Mouse (Mus musculus) stomach, postnatal 0 days (tissue): ENCODE results near the gene Pdss2. TPM values are rescaled to one million over a fixed set of nuclear protein-coding genes. Genes with fewer than 3 reads are reported as not detected.

ENCODE experiments used
- ATAC-seq: fragments of 200-750 bp; cut with Nextera tagmentation; 2 replicates; pipeline ENCODE4 v1.8.0; 2017; ENCODE audit not compliant: low FRiP score, low TSS enrichment
- DNase-seq: peaks from one replicate; pipeline ENCODE4 v3.0.0-alpha.2; 2016; ENCODE audit warnings: low spot score
- H3K27ac ChIP-seq: fragments of 300-500 bp; sonication (generic); replicated peaks from 2 replicates; pipeline ENCODE4 v1.5.1; 2014; ENCODE audit warnings: mild to moderate bottlenecking, control low read depth
- H3K27me3 ChIP-seq: fragments of 300-500 bp; sonication (generic); 2 replicates; pipeline ENCODE4 v1.6.1; 2014; ENCODE audit warnings: low read length; ENCODE audit not compliant: control insufficient read depth, insufficient read depth
- H3K36me3 ChIP-seq: fragments of 300-500 bp; sonication (generic); 2 replicates; pipeline ENCODE4 v1.6.1; 2014; ENCODE audit warnings: low read length, mixed read lengths; ENCODE audit not compliant: control insufficient read depth, insufficient read depth
- H3K4me1 ChIP-seq: fragments of 300-500 bp; sonication (generic); replicated peaks from 2 replicates; pipeline ENCODE4 v1.6.1; 2014; ENCODE audit warnings: antibody characterized with exemption; ENCODE audit not compliant: control insufficient read depth, insufficient read depth
- H3K4me2 ChIP-seq: fragments of 300-500 bp; sonication (generic); replicated peaks from 2 replicates; pipeline ENCODE4 v1.6.1; 2014; ENCODE audit warnings: low read depth, mild to moderate bottlenecking, control low read depth, moderate library complexity
- H3K4me3 ChIP-seq: fragments of 300-500 bp; sonication (generic); 2 replicates; pipeline ENCODE4 v1.5.1; 2014; ENCODE audit warnings: low read depth, low read length, control low read depth
- H3K9ac ChIP-seq: fragments of 300-500 bp; sonication (generic); 2 replicates; pipeline ENCODE4 v1.6.1; 2014; ENCODE audit warnings: mild to moderate bottlenecking, low read length, control low read depth, mixed read lengths
- H3K9me3 ChIP-seq: fragments of 300-500 bp; sonication (generic); 2 replicates; pipeline ENCODE4 v1.6.1; 2016; ENCODE audit warnings: low read length; ENCODE audit not compliant: control insufficient read depth
- CTCF ChIP-seq: IDR thresholded peaks from 2 replicates; pipeline ENCODE4 v1.5.1; 2016; ENCODE audit warnings: antibody characterized with exemption, low read depth, mild to moderate bottlenecking, moderate library complexity
- EP300 ChIP-seq: optimal IDR thresholded peaks from 2 replicates; pipeline ENCODE3; 2016; ENCODE audit warnings: antibody characterized with exemption
- WGBS: fragments of 180-500 bp; shearing (Covaris S2); extraction: QIAGEN DNeasy Blood & Tissue Kit; methylation state at CpG from one replicate; pipeline ENCODE4 v1.1.7; 2014; 5-methylcytosine and 5-hydroxymethylcytosine counted together
- polyA plus RNA-seq: library from polyadenylated mRNA; unstranded; fragments of >200 nt; fragmentation: Nextera tagmentation; extraction: Ambion mirVana; gene quantifications from 2 replicates; pipeline ENCODE4 v1.2.1, GENCODE M21; 2015

Pdss2 gene
- polyA plus RNA-seq, 1 experiment from 2014 or later = 6.2 TPM

- no peak overlapping the region for H3K4me3 ChIP-seq
- ATAC-seq (no peak), DNase-seq (no peak)
- H3K36me3 ChIP-seq = no peaks in the 10 kb centered on the region
- no peaks in the 10 kb centered on the region for H3K4me1 ChIP-seq
- peak overlapping the region; percentile 35 for H3K9ac ChIP-seq
- H3K4me2 ChIP-seq = no peak overlapping the region; the same call in 1 of the 2 replicates
- no peaks in the 10 kb centered on the region for H3K9me3 ChIP-seq
- TF ChIP-seq CTCF = no peak
- no peak for TF ChIP-seq EP300
- peak overlapping the region; percentile 59 for H3K27ac ChIP-seq
- 29% methylated on average over 9 of the region's 9 CpGs for WGBS
- no peaks in the 10 kb centered on the region for H3K27me3 ChIP-seq
Measured at GRCm38 (mm10) chr10:43483426-43483995, 262.2 kb downstream of the Pdss2 start.

GRCm38 (mm10) chr10:43485751-43486268, 264.5 kb downstream of the Pdss2 start:
- Histone ChIP-seq H3K4me1 (no peaks in the 10 kb centered on the region), H3K36me3 (no peaks in the 10 kb centered on the region), H3K9me3 (no peaks in the 10 kb centered on the region), H3K27me3 (no peaks in the 10 kb centered on the region), H3K4me2 (no peak overlapping the region), H3K27ac (no peak overlapping the region), H3K9ac (no peak overlapping the region), H3K4me3 (no peak overlapping the region)
- ATAC-seq (no peak), DNase-seq (no peak)
- no peak for TF ChIP-seq EP300
- no peak for TF ChIP-seq CTCF
- 80% methylated on average over 6 of the region's 6 CpGs for WGBS

DNA sequence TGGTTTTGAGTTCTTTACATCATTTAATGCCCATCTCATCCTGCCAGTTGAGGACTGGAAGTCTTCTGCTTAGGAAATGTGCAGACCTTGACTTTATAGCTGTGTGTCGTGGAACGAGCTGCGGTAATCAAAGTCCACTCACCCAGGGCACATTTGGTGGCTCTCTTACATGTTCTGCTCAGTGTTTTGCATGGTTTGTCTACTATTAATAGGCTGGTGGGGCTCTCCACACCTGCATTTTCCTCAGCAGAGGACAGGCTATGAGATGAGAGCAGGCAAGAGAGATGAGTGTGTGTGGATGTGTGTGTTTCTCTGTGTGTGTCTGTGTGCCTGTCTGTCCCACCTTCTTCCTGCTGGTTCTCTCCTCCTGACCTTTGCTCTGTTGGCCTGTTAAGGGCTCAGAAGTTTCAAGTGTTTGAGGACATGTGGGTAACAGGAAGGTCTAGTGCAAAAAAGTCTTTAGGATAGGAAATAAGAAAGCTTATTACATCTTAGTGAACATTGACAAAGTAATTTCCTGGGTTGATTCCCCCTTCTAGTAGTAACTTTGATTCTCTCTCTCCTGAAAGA, 266.2 kb downstream of the Pdss2 start:
- ATAC-seq = no peak
- 84% methylated on average over 3 of the region's 3 CpGs for WGBS

GRCm38 (mm10) chr10:43488258-43488657, 267.0 kb downstream of the Pdss2 start:
- Histone ChIP-seq H3K27ac (no peak overlapping the region), H3K9me3 (no peaks in the 10 kb centered on the region), H3K4me2 (no peak overlapping the region), H3K27me3 (no peaks in the 10 kb centered on the region), H3K9ac (no peak overlapping the region), H3K4me3 (no peak overlapping the region), H3K36me3 (no peaks in the 10 kb centered on the region), H3K4me1 (no peaks in the 10 kb centered on the region)
- DNase-seq (no peak), ATAC-seq (no peak)
- no peak for TF ChIP-seq CTCF
- no peak for TF ChIP-seq EP300
- WGBS = 53% methylated on average over 4 of the region's 4 CpGs

More for the DNA sequence above, 266.2 kb downstream of the Pdss2 start:
- Histone ChIP-seq H3K9ac (no peak overlapping the region), H3K4me1 (no peaks in the 10 kb centered on the region), H3K27me3 (no peaks in the 10 kb centered on the region), H3K27ac (no peak overlapping the region), H3K36me3 (no peaks in the 10 kb centered on the region), H3K4me3 (no peak overlapping the region), H3K4me2 (no peak overlapping the region), H3K9me3 (no peaks in the 10 kb centered on the region)
- TF ChIP-seq EP300 (no peak), CTCF (no peak)
- DNase-seq = no peak

DNA sequence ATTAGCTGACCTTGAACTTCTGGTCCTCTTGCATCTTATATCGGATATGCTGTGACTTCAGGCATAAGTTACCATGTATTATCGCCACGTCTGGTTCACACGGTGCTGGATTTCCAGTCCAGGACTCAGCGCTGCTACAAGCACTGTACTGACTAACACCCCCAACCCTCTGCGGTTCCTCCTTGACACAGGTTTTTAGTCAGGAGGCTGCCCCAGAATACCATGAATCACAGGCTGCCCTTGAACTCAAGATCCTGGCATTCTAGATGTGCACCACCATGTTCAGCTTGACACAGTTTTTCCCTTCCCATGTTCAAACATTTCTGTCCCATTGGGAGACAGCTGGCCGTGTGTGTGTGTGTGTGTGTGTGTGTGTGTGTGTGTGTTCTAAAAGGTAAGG, 267.9 kb downstream of the Pdss2 start:
- WGBS = 78% methylated on average over 7 of the region's 7 CpGs
- Histone ChIP-seq H3K27me3 (no peaks in the 10 kb centered on the region), H3K9ac (no peak overlapping the region), H3K9me3 (no peaks in the 10 kb centered on the region), H3K4me1 (no peaks in the 10 kb centered on the region), H3K27ac (no peak overlapping the region), H3K4me3 (no peak overlapping the region), H3K4me2 (no peak overlapping the region), H3K36me3 (no peaks in the 10 kb centered on the region)
- DNase-seq (no peak), ATAC-seq (no peak)
- no peak for TF ChIP-seq EP300
- no peak for TF ChIP-seq CTCF

DNA sequence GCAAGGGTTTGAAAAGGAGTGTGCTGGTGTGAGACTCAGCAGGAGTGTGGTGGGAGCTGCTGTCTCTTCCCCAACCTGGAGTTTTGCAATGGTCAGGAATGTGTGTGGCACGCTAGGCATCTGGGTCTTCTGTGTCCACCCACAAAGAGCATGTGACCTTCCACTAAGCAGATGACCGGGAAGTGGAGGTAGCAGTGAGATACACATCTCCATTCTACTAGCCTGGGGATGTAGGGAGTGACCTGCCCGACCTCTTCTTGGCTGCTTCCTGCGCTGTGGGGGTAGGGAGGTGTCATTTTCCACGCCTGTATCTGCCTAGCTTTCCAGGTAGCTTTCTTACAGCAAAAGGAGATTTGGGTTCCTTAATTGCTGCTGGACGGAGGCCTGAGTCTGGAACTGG, 268.3 kb downstream of the Pdss2 start:
- ATAC-seq = no peak
- H3K27ac ChIP-seq = no peak overlapping the region
- no peaks in the 10 kb centered on the region for H3K27me3 ChIP-seq
- H3K9ac ChIP-seq = no peak overlapping the region
- H3K4me2 ChIP-seq = no peak overlapping the region
- H3K4me1 ChIP-seq = no peaks in the 10 kb centered on the region
- no peak overlapping the region for H3K4me3 ChIP-seq
- H3K9me3 ChIP-seq = no peaks in the 10 kb centered on the region
- 43% methylated on average over 6 of the region's 6 CpGs for WGBS
- TF ChIP-seq EP300 = no peak
- no peak for TF ChIP-seq CTCF
- no peaks in the 10 kb centered on the region for H3K36me3 ChIP-seq
- no peak for DNase-seq
